ENCODE assay signal across 9 mouse cellular contexts in the genomic region with DNA sequence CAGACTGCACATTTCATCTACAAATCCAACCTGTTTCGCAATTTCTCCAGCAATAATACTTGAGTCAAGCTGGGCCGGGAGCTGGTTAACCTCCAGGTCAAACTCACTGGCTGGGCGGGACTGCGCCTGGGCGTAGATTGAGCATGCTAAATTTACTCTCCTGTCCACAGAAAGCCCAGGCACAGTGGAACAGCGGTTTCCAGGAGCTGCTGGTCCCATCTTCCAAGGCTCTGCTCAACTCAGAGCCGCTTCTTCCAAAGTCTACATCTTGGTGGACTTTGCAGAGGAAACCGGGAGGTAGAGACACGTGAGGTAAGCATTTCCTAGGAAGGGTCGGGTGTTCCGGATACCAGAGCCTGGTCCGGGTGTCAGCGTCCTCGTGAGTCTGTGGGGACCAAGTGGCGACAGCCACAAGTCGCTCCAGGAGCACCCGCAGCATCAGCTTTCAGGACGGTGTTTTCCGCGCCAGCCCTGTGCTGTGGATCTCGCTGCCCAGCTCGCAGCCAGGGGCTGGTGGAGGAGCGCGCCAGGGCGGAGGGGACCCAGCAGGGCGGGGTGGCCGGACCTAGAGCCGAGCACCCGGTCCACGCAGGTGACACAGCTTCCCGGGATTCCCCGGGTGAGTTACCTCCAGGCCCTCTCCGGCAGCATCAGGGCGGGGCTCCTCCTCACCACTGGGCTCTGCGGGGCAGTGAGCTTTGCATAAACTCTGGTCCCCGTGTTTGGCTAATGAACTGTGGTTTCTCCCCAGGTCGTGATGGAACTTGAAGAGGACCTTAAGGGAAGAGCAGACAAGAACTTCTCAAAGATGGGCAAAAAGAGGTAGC. TPM values are rescaled to one million over a fixed set of nuclear protein-coding genes. Genes with fewer than 3 reads are reported as not detected.
DNase-seq lines count a peak whose midpoint lies in the region; ATAC-seq and TF ChIP-seq lines count a peak whose summit lies in the region.
"Had no signal": no experiment of that assay in that cellular context is flagged by ENCODE, and none has a peak within 500 bp of the region (broad histone marks: within the 10 kb centered on the region; RNA-seq: fewer than 3 reads in every experiment).

A gene (plus strand): TSS at position 167 of the 827 bp plus-strand sequence.

- ATAC-seq in forebrain, postnatal 0 days = peak; percentile 32
- peak; percentile 71 for ATAC-seq in hindbrain, embryonic 11.5 days (ENCODE audit: low FRiP score)

- no peak for TF ChIP-seq POLR2A in bone marrow, adult 2 months (IDR thresholded peaks at IDR 0.05; ENCODE audit: borderline replicate concordance, control insufficient read depth, low read depth, low read length)

- 5% methylated on average over 37 of the region's 37 CpGs for WGBS in bone marrow, adult 2 months
- WGBS in forebrain, postnatal 0 days = 9% methylated on average over 37 of the region's 37 CpGs
- WGBS in hindbrain, embryonic 11.5 days = 7% methylated on average over 36 of the region's 37 CpGs

- no peaks in the 10 kb centered on the region for H3K9me3 ChIP-seq in forebrain, postnatal 0 days (ENCODE audit: low read length)
- no peaks in the 10 kb centered on the region for H3K9me3 ChIP-seq in hindbrain, embryonic 11.5 days (ENCODE audit: control insufficient read depth, low read length)

- H3K4me1 ChIP-seq in bone marrow, adult 2 months (ENCODE audit: control insufficient read depth, insufficient read depth, low read length) = no peaks in the 10 kb centered on the region; the same call in 1 of the 2 replicates
- no peaks in the 10 kb centered on the region for H3K4me1 ChIP-seq in forebrain, postnatal 0 days (ENCODE audit: insufficient read depth)
- H3K4me1 ChIP-seq in hindbrain, embryonic 11.5 days (replicated peaks; ENCODE audit: control insufficient read depth, insufficient read depth, low read length) = no peaks in the 10 kb centered on the region

- H3K9ac ChIP-seq in forebrain, postnatal 0 days = peak within 1 kb of the TSS; percentile 22; the same call in 1 of the 2 replicates
- peak within 1 kb of the TSS; percentile 21; the same call in 1 of the 2 replicates for H3K9ac ChIP-seq in hindbrain, embryonic 11.5 days (ENCODE audit: low read depth, low read length)

- H3K27ac ChIP-seq in bone marrow, adult 2 months (ENCODE audit: control insufficient read depth, insufficient read depth, low read depth, low read length, poor library complexity) = no peak within 1 kb of the TSS
- H3K27ac ChIP-seq in forebrain, postnatal 0 days (ENCODE audit: low read depth, low read length) = no peak within 1 kb of the TSS
- no peak within 1 kb of the TSS for H3K27ac ChIP-seq in hindbrain, embryonic 11.5 days (ENCODE audit: low read depth, low read length)

- no peaks in the 10 kb centered on the region for H3K36me3 ChIP-seq in forebrain, postnatal 0 days (ENCODE audit: insufficient read depth)
- no peaks in the 10 kb centered on the region for H3K36me3 ChIP-seq in hindbrain, embryonic 11.5 days (ENCODE audit: control insufficient read depth, insufficient read depth, low read length)

- TF ChIP-seq CTCF in bone marrow, adult 2 months (IDR thresholded peaks at IDR 0.05; ENCODE audit: control insufficient read depth, insufficient read depth, low read length) = no peak
- no peak for TF ChIP-seq CTCF in forebrain, postnatal 0 days (IDR thresholded peaks at IDR 0.05; ENCODE audit: low read depth)

- peak within 1 kb of the TSS; percentile 42 for H3K4me3 ChIP-seq in bone marrow, adult 2 months (replicated peaks; ENCODE audit: control insufficient read depth, low read depth, low read length)
- H3K4me3 ChIP-seq in forebrain, postnatal 0 days (ENCODE audit: low read depth, low read length) = peak within 1 kb of the TSS; percentile 34
- H3K4me3 ChIP-seq in hindbrain, embryonic 11.5 days (ENCODE audit: low read depth, low read length) = peak within 1 kb of the TSS; percentile 34
- H3K4me3 ChIP-seq: myocyte had no signal

- H3K27me3 ChIP-seq in forebrain, postnatal 0 days (ENCODE audit: insufficient read depth, low read length) = no peaks in the 10 kb centered on the region
- H3K27me3 ChIP-seq in hindbrain, embryonic 11.5 days (ENCODE audit: control insufficient read depth, insufficient read depth, low read length) = no peaks in the 10 kb centered on the region

- DNase-seq in NIH3T3 (ENCODE audit: low read depth) = peak; percentile 14
- peak; percentile 4 for DNase-seq in forebrain, postnatal 0 days
- DNase-seq in hindbrain, embryonic 11.5 days (ENCODE audit: low spot score) = peak; percentile 42
- DNase-seq in layer of hippocampus, postnatal 36 days = peak in 1 of 2 experiments; percentile 0
- peak; percentile 67 for DNase-seq in lung, postnatal 36 days
- DNase-seq in right cerebral cortex, adult 2 months (ENCODE audit: low spot score in 2 of 2) = peak; percentile 6 to 15
- peak; percentile 75 for DNase-seq in yolk sac, embryonic 10.5 days (ENCODE audit: low spot score)

- H3K4me2 ChIP-seq in forebrain, postnatal 0 days (ENCODE audit: low read depth) = peak within 1 kb of the TSS; percentile 83
- H3K4me2 ChIP-seq in hindbrain, embryonic 11.5 days (replicated peaks; ENCODE audit: low read depth, low read length) = peak within 1 kb of the TSS; percentile 81

RNA-seq across cellular contexts. Expression of the gene that starts here (rescaled TPM):
- polyA plus RNA-seq in bone marrow, adult 2 months (2011; ENCODE audit: insufficient read depth, insufficient read length, low replicate concordance, missing spikeins) = 0.86 and 2.8 TPM in 2 replicates
- 4.8 and 7.6 TPM in 2 replicates for total RNA-seq in forebrain, postnatal 0 days (2014; rRNA removed)
- polyA plus RNA-seq in forebrain, postnatal 0 days (2015; fragmentation: Nextera tagmentation; extraction: Ambion mirVana) = 1.9 and 2.2 TPM in 2 replicates
- 0.52 and 0.60 TPM in 2 replicates for polyA plus RNA-seq in hindbrain, embryonic 11.5 days (2014; fragmentation: Nextera tagmentation; extraction: Ambion mirVana)
- 10 to 100 TPM; 14.8 to 16.2 TPM for total RNA-seq in layer of hippocampus, postnatal 36 days (2021)

Comparison
In these comparisons a context has a peak if more than half of its experiments do, and no peak if none do; other contexts are left out.
1. Peak in DNase-seq, ATAC-seq, H3K4me3 ChIP-seq, H3K9ac ChIP-seq and H3K4me2 ChIP-seq in hindbrain, embryonic 11.5 days; RNA of the gene not detected or under 1 TPM.